Mouse (Mus musculus) cerebral cortex, adult 2 months (tissue): ENCODE data around the gene Slc35g1.

Source experiments
- WGBS: fragments of 180-500 bp; shearing (Covaris S2); methylation state at CpG from one replicate; pipeline ENCODE4 v1.1.7; 2018; 5-methylcytosine and 5-hydroxymethylcytosine counted together

The Slc35g1 gene

DNA sequence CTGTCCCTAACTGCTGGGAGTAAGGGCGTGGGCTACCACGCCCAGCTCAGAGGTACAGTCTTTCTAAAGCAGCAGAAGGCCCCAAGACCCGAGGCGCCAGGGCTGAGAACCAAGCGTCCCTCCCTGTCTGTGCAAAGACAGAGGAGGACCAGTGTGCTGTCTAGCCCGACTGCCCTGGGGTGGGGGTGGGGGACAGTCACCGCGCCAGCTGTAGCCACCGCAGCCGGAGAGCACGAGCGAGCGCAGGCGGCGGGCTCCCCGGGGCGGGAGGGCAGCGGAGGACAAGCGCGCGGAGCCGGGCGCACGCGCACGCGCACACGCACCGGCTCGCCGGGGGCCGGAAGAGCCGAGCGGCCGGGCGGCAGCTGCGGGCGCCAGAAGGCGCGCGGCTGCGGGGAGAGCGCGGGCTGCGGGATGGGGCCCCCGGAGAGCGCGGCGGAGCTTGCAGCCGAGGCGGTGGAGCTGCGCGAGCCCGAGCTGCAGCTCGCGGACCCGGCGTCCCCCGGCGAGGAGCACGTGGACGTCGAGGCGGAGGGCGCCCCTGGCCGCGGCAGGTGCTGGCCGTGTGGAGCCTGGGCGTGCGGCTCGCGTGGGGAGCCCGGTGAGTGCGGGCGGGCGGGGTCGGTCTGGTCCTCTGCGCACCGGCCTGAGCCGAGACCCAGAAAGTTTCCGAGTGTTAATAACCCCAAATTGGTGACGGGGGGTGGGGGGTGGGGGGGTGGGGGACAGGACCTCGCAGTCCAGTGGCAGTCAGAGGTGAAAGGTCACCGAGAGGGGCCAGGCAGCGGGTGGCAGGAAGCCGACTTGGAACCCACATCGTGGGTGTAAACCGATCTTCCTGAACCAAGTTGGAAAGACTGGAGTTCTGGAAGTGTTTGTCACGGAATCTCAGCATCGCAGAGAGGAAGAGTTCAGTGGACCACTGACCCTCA lies at the start of gene Slc35g1:
Gene Slc35g1, plus strand, starts transcription at position 280 of the 932 bp plus-strand sequence.
- 1% methylated on average over 86 of the region's 90 CpGs for WGBS

GRCm38 (mm10) chr19:38348271-38349012 lies 47.3 kb upstream of the Slc35g1 start:
- WGBS, result 36% methylated on average over 13 of the region's 13 CpGs

DNA sequence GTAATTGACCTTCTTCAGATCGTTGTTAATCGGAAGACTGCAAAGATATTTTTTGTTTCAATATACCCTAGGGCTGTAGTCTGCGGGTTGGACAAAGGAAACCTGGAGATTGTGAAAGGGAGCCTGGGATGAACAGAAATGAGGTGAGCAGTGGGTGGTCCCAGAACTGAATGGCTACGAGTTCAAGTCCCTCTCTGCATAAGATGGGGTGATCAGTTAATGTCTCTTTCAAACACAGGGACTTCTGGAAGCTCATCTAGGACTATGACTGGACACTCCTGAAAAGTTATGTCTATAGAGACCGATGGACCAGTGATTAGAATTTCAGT lies 46.8 kb upstream of the Slc35g1 start:
- WGBS, result 65% methylated on average over 5 of the region's 5 CpGs

GRCm38 (mm10) chr19:38351202-38351601 lies 44.6 kb upstream of the Slc35g1 start:
- WGBS, result 88% methylated on average over 2 of the region's 2 CpGs

DNA sequence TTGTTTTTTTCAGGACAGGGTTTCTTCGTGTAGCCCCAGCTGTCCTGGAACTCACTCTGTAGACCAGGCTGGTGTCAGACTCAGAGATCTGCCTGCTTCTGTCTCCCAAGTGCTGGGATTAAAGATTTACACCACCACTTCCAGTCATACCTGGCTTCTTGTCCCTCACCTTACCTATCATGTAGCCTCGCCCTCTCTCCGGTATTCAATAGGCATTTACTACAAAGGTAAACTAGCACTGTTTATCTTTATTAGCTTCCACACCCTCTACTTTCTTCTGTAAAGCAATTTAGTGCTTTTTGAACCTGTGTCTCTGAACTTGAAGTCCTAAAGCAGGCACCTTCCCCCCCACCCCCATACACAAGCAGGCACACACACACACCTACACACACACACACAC lies 44.1 kb upstream of the Slc35g1 start:
- WGBS, result 83% methylated on average over 3 of the region's 3 CpGs

- 33% methylated on average over 6 of the region's 6 CpGs for WGBS
These were observed 43.2 kb upstream of the Slc35g1 start for GRCm38 (mm10) chr19:38352495-38353130.

DNA sequence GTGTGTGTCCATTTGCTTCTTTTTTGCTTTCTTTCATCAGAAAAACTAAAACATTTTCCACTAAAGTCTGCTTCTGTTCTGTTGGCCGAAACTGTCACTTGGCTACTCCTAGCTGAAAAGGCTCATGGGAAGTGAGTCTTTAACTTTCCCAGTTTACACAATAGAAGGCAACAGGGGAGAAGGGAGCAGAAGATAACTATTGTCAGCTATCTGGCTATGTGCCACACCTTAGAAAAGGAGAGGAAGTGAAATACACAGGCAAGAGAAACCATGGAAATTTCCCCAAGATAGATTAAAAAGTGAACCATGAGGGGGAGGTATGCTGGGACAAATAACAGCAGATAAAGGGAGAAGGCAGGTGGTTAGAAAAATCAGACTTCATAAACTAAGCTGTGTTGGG lies 41.5 kb upstream of the Slc35g1 start:
- 80% methylated on average over 1 of the region's 1 CpGs for WGBS

- 73% methylated on average over 10 of the region's 10 CpGs for WGBS
These were observed 40.9 kb upstream of the Slc35g1 start for GRCm38 (mm10) chr19:38354819-38355360.

GRCm38 (mm10) chr19:38356211-38356828 lies 39.5 kb upstream of the Slc35g1 start:
- WGBS, result 70% methylated on average over 8 of the region's 8 CpGs

- 70% methylated on average over 9 of the region's 9 CpGs for WGBS
These were observed 37.7 kb upstream of the Slc35g1 start for GRCm38 (mm10) chr19:38357956-38358623.

- 95% methylated on average over 1 of the region's 1 CpGs for whole genome bisulfite sequencing
These were observed 36.5 kb upstream of the Slc35g1 start for GRCm38 (mm10) chr19:38359287-38359686.

DNA sequence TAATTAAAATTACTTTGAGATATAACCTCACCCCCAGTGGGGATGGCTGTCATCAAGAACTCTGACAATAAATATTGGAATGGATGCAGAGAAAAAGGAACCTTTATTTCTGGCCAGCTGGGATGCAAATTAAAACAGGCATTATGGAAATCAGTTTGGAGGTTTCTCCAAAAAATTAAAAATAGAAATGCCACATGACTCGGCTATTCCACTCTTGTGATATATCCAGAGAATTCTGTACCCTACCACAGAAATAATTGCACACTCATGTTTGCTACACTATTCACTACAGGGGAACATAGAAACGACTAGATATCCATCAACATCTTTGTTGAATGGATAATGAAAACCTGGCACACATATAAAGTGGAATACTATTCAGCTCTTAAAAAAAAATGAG lies 33.9 kb upstream of the Slc35g1 start:
- WGBS, result 36% methylated on average over 2 of the region's 2 CpGs

- 64% methylated on average over 1 of the region's 1 CpGs for WGBS
These were observed 32.4 kb upstream of the Slc35g1 start for GRCm38 (mm10) chr19:38363358-38363757.

DNA sequence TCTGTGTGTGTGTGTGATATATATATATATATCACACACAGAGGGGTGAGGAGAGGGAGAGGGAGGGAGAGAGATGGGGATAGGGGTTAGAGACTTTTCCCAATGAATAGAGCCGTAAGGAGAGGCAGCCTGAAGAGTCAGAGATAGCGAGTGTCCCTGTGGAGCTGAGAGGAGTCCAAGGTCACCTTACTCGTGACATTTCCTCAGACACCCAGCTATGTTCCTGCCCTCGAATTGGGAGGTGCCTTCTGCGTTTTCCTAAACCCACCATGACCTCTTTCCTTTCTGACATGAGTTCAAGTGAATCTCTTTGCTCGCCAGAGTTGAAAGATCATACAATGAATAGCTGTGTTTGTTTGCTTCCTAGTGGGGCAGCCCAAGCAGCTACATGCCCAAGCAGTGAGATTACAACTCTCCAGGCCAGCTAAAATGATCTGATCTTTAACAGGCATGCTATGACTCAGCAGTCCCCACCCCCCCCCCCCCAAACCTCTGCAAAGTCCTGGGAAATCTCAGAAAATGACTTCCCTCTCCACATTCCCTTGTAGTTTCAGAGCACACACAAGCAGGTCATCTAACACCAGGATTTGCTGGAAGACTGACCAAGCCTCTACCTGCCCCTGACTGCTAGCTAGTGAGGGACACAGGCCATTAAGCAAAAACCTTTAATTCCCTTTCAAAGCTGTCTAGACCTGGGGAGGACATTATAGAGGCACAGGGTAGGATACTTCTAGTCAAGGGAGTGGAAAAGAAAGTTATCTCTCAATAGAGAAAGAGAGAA lies 31.7 kb upstream of the Slc35g1 start:
- 66% methylated on average over 6 of the region's 6 CpGs for WGBS

GRCm38 (mm10) chr19:38364939-38365614 lies 30.7 kb upstream of the Slc35g1 start:
- 65% methylated on average over 11 of the region's 11 CpGs for WGBS

DNA sequence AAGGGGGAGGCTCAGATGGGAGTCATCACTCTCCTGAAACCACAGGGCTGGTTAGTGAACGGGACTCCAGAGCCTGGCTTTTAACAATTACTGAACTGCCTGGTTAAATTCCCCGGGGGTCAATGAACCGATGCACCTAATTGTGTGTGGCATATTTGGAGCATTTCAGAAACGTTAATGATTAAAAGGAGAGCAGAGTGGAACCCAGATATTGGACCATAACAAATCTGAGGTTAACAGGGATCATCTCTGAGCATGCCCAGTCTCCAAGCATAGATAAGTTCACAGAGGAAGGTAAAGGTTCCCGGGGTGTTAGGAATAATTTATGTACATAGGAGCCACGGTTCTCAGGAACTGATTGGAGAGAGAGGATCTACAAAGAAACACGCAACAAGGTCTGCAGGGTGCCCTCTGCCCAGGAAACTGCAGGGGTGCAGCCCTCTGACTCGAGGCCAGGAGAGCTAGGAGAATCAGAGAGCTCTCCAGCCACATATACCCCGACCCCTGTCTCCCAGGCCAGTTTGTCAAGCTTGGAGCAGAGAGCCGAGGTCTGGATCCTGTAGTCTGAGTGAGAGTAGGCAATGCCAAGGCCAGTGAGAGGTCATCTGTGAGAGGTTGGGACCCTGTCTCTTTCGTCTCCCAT lies 23.2 kb upstream of the Slc35g1 start:
- 63% methylated on average over 11 of the region's 11 CpGs for WGBS

DNA sequence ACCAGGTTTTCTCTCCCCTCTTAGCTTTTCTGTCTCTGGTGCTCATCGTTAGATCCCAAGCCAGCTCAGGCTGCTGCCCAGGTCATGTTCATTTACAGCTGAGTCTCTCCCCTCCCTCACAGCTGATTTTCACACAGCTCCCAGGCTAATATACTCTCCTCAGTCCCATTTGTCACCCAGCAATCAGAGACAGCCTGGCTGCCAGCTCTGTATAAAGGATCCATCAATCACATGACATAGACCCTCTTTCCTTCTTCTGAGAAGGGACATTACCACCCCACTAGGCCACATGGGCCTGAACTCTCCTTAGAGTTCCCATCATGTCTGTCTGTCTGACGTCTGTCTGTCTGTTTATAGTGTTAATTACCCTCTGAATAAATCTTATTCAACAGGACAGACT lies 22.4 kb upstream of the Slc35g1 start:
- 78% methylated on average over 2 of the region's 2 CpGs for WGBS

DNA sequence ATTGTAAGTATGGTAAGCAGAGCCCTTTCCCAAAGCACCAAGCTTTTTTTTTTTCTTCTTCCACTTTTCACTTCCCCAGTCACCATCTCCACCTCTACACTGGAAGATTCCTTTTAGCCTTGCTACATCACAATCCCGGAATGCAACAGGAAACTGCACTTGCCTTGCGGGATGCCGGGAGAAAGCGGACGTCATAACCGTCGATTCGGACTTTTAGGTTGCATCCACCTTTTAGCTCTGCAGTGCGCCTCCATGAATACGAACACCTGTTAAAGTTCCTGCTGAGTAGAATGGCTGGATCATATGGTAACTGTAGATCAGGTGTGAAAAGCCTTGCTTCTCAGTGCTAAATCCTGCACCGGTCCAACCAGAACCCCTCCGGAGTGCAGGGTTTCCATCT lies 12.0 kb upstream of the Slc35g1 start:
- 94% methylated on average over 12 of the region's 12 CpGs for WGBS

GRCm38 (mm10) chr19:38387021-38387420 lies 8.8 kb upstream of the Slc35g1 start:
- WGBS, result 96% methylated on average over 1 of the region's 1 CpGs
